Mouse (Mus musculus): ENCODE data around the gene Akap13.

DNA sequence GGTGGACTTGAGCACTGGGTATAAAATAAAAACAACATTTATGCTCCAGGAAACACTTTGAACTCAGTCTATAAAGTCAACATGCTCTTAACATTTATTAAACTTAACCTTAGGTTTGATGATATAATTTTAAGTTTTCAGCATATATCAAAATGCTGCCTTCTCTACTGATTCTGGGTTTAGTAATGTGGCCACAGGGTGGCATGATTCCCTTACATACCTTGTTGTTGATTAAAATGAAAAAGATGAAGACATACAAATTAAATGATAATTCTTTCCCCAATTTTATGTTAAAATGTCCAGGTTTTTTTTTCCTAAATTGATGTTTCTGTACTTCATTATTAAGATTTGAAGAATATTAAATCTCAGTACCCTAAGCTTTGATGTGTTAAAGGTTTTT is 113.5 kb downstream of the Akap13 start:
- TF ChIP-seq POLR2A (IDR thresholded peaks at IDR 0.05; ENCODE audit: low read depth, low read length) (no peak), CTCF (conservative IDR thresholded peaks at IDR 0.05; ENCODE audit: insufficient read depth, insufficient read length, low read depth, low read length) (no peak)
